In the genomic region with DNA sequence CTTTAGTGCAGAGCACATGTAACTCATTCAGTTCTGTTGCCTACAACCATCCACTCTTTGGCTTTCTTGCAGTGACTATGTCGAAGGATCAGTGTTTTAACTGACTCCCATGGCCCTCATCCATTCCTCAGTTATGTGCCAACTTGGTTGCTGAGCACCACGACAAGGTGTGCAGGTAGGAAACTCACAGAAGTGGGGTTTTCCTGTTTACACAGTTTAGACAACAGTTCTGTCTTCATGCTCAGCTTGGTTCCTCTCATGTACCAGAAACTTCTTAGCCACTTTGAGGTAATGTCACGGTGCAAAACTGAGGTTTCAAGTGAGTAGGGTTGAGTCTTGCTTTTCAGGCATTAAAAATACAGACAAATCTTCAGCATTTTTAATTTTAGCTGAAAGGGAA, we compare ENCODE assay signal across 30 mouse cellular contexts. TPM values are rescaled to one million over a fixed set of nuclear protein-coding genes. Genes with fewer than 3 reads are reported as not detected.
DNase-seq lines count a peak whose midpoint lies in the region; ATAC-seq lines count a peak whose summit lies in the region.
"Had no signal": no experiment of that assay in that cellular context is flagged by ENCODE, and none has a peak within 500 bp of the region (broad histone marks: within the 10 kb centered on the region; RNA-seq: fewer than 3 reads in every experiment).

No protein-coding gene starts in this region.

- no peaks in the 10 kb centered on the region for H3K4me1 ChIP-seq in kidney, embryonic 15.5 days
- H3K4me1 ChIP-seq: embryonic facial prominence, embryonic 12.5 days; embryonic facial prominence, embryonic 15.5 days; forebrain, embryonic 12.5 days; heart, embryonic 12.5 days; heart, embryonic 15.5 days; hindbrain, embryonic 10.5 days; hindbrain, embryonic 13.5 days had no signal

- H3K36me3 ChIP-seq in kidney, embryonic 15.5 days, result no peaks in the 10 kb centered on the region
- H3K36me3 ChIP-seq: embryonic facial prominence, embryonic 12.5 days; embryonic facial prominence, embryonic 15.5 days; forebrain, embryonic 12.5 days; heart, embryonic 12.5 days; heart, embryonic 15.5 days; hindbrain, embryonic 10.5 days; hindbrain, embryonic 13.5 days had no signal

- H3K9me3 ChIP-seq in kidney, embryonic 15.5 days (replicated peaks), result no peaks in the 10 kb centered on the region
- H3K9me3 ChIP-seq: embryonic facial prominence, embryonic 12.5 days; embryonic facial prominence, embryonic 15.5 days; forebrain, embryonic 12.5 days; heart, embryonic 12.5 days; heart, embryonic 15.5 days; hindbrain, embryonic 10.5 days; hindbrain, embryonic 13.5 days had no signal

- peak; percentile 66 for ATAC-seq in CD4-positive, CD25-positive, alpha-beta regulatory T cell, adult 4 months
- ATAC-seq in neutrophil, adult 5-6 weeks (ENCODE audit: extremely low read depth, insufficient number of reproducible peaks, low FRiP score, poor library complexity, severe bottlenecking), result 0 out of 2 replicates have a peak, but pooled peaks have one; percentile 26
- no peak for ATAC-seq in granulocyte monocyte progenitor cell, adult 5-6 weeks (replicated peaks; ENCODE audit: poor library complexity, severe bottlenecking)
- no peak for ATAC-seq in kidney, embryonic 15.5 days (replicated peaks; ENCODE audit: low FRiP score)
- ATAC-seq: forebrain, embryonic 16.5 days; hindbrain, embryonic 16.5 days; intestine, postnatal 0 days had no signal

- 79% methylated on average over 3 of the region's 3 CpGs for WGBS in kidney, embryonic 15.5 days

- DNase-seq in spleen, postnatal 36 days (ENCODE audit: low spot score in 2 of 2), result peak; percentile 9 to 10
- no peak for DNase-seq in spleen, postnatal 10 days (ENCODE audit: low spot score in 2 of 2)
- DNase-seq in induced T-regulatory cell, adult 2 months (ENCODE audit: low read depth), result peak; percentile 57
- DNase-seq in gastrocnemius, adult 8-10 months (ENCODE audit: low spot score in 2 of 2), result no peak
- DNase-seq: adrenal gland, postnatal 10 days; adrenal gland, postnatal 36 days; cerebellum, adult 11 months; cerebellum, adult 2 months; cerebellum, adult 9-11 months; cerebellum, postnatal 25 days; gastrocnemius, adult 2 months; gastrocnemius, postnatal 25 days; heart, postnatal 10 days; heart, postnatal 36 days had no signal

- H3K27me3 ChIP-seq in kidney, embryonic 15.5 days, result no peaks in the 10 kb centered on the region
- H3K27me3 ChIP-seq: embryonic facial prominence, embryonic 12.5 days; embryonic facial prominence, embryonic 15.5 days; forebrain, embryonic 12.5 days; heart, embryonic 12.5 days; heart, embryonic 15.5 days; hindbrain, embryonic 13.5 days had no signal

- no peak overlapping the region for H3K9ac ChIP-seq in kidney, embryonic 15.5 days
- H3K9ac ChIP-seq: embryonic facial prominence, embryonic 12.5 days; embryonic facial prominence, embryonic 15.5 days; forebrain, embryonic 12.5 days; heart, embryonic 12.5 days; heart, embryonic 15.5 days; hindbrain, embryonic 13.5 days had no signal

- H3K4me3 ChIP-seq in kidney, embryonic 15.5 days (replicated peaks), result no peak overlapping the region
- H3K4me3 ChIP-seq: embryonic facial prominence, embryonic 12.5 days; embryonic facial prominence, embryonic 15.5 days; forebrain, embryonic 12.5 days; gastrocnemius, adult 2 months; heart, embryonic 12.5 days; heart, embryonic 15.5 days; hindbrain, embryonic 10.5 days; hindbrain, embryonic 13.5 days had no signal

- H3K4me2 ChIP-seq in kidney, embryonic 15.5 days, result no peak overlapping the region
- H3K4me2 ChIP-seq: embryonic facial prominence, embryonic 12.5 days; embryonic facial prominence, embryonic 15.5 days; forebrain, embryonic 12.5 days; heart, embryonic 12.5 days; heart, embryonic 15.5 days; hindbrain, embryonic 13.5 days had no signal

- H3K27ac ChIP-seq in kidney, embryonic 15.5 days, result no peak overlapping the region
- H3K27ac ChIP-seq: embryonic facial prominence, embryonic 12.5 days; embryonic facial prominence, embryonic 15.5 days; forebrain, embryonic 12.5 days; gastrocnemius, adult 2 months; heart, embryonic 15.5 days; hindbrain, embryonic 10.5 days; hindbrain, embryonic 13.5 days had no signal

RNA-seq across cellular contexts. Expression of a gene that starts 34.2 kb away (rescaled TPM):
- polyA plus RNA-seq in CD4-positive, CD25-positive, alpha-beta regulatory T cell, adult 4 months (2017; shearing (Covaris generic)), result 100 to 1,000 TPM; 218 to 281 TPM
- total RNA-seq in neutrophil, adult 5-6 weeks (2017), result 56.7 and 61.3 TPM in 2 replicates
- not detected in 2 replicates for total RNA-seq in granulocyte monocyte progenitor cell, adult 5-6 weeks (2014; fragmentation: Nextera tagmentation)
- total RNA-seq in granulocyte monocyte progenitor cell, adult 5-6 weeks (2017), result 0.09 TPM in 1 of 2 replicates, not detected in the other
- 0.04 and 0.25 TPM in 2 replicates for polyA plus RNA-seq in kidney, embryonic 15.5 days (2015; fragmentation: Nextera tagmentation; extraction: Ambion mirVana)
- under 1 TPM in 3 of 4 experiments, not detected in 1; 0.07 to 0.12 (median 0.11) TPM for total RNA-seq in gastrocnemius, adult 8-10 months (2022)
- total RNA-seq: MEL had no signal
- polyA plus RNA-seq: C2C12; forebrain, embryonic 12.5 days; forebrain, embryonic 16.5 days; hindbrain, embryonic 10.5 days; hindbrain, embryonic 13.5 days; hindbrain, embryonic 16.5 days had no signal

Comparison
In these comparisons a context has a peak if more than half of its experiments do, and no peak if none do; other contexts are left out.
1. DNase-seq: peak in spleen, postnatal 36 days (2 of 2) and induced T-regulatory cell, adult 2 months (single experiment); none in spleen, postnatal 10 days (0 of 2) and gastrocnemius, adult 8-10 months (0 of 2).
2. ATAC-seq: peak in CD4-positive, CD25-positive, alpha-beta regulatory T cell, adult 4 months (single experiment) and neutrophil, adult 5-6 weeks (single experiment); none in granulocyte monocyte progenitor cell, adult 5-6 weeks (single experiment) and kidney, embryonic 15.5 days (single experiment).
3. RNA of a gene that starts 34.2 kb away (total RNA-seq): 56.7 to 61.3 TPM in neutrophil, adult 5-6 weeks; 0.07 to 0.12 TPM in gastrocnemius, adult 8-10 months and 0.09 TPM in granulocyte monocyte progenitor cell, adult 5-6 weeks; every median in the first group is over 10 times any median in the second.